Mouse (Mus musculus) C2C12 (cell line): ENCODE data around the gene Simc1. TPM values are rescaled to one million over a fixed set of nuclear protein-coding genes. Genes with fewer than 3 reads are reported as not detected.

Source experiments
- H3K27me3 ChIP-seq: one replicate; pipeline ENCODE4 v1.6.1; 2011; ENCODE audit not compliant: control insufficient read depth, insufficient read depth, insufficient read length
- H3K36me3 ChIP-seq: one replicate; pipeline ENCODE4 v1.6.1; 2011; ENCODE audit not compliant: control insufficient read depth, insufficient read depth
- H3K4me3 ChIP-seq: one replicate; pipeline ENCODE4 v1.5.1; 2011; ENCODE audit warnings: mild to moderate bottlenecking, control low read depth; ENCODE audit not compliant: poor library complexity, insufficient read depth, severe bottlenecking
- H3K79me2 ChIP-seq: one replicate; pipeline ENCODE4 v1.6.1; 2011; ENCODE audit not compliant: control insufficient read depth, insufficient read depth
- H3K79me3 ChIP-seq: one replicate; pipeline ENCODE4 v1.6.1; 2011; ENCODE audit warnings: low read depth, control low read depth
- H3ac ChIP-seq: one replicate; pipeline ENCODE3; 2011; ENCODE audit warnings: low read depth; ENCODE audit not compliant: control insufficient read depth, insufficient read length
- CEBPB ChIP-seq: IDR thresholded peaks from one replicate; pipeline ENCODE4 v1.6.1; 2011; ENCODE audit warnings: low read depth, mild to moderate bottlenecking, control low read depth, moderate library complexity
- CTCF ChIP-seq: IDR thresholded peaks from one replicate; pipeline ENCODE4 v1.5.1; 2011; ENCODE audit not compliant: control insufficient read depth, insufficient read depth, insufficient read length
- FOSL1 ChIP-seq: IDR thresholded peaks from one replicate; pipeline ENCODE4 v1.8.0; 2011; ENCODE audit warnings: mild to moderate bottlenecking, low read length; ENCODE audit not compliant: poor library complexity, insufficient read depth, severe bottlenecking
- MAX ChIP-seq: IDR thresholded peaks from one replicate; pipeline ENCODE4 v1.6.1; 2011; ENCODE audit warnings: mild to moderate bottlenecking, control low read depth
- MYOD1 ChIP-seq: IDR thresholded peaks from one replicate; pipeline ENCODE4 v1.6.1; 2011; ENCODE audit warnings: low read depth; ENCODE audit not compliant: control insufficient read depth, insufficient read length
- MYOG ChIP-seq: IDR thresholded peaks from one replicate; pipeline ENCODE4 v1.6.1; 2011; ENCODE audit not compliant: control insufficient read depth, insufficient read length; ENCODE audit errors: extremely low read depth
- USF1 ChIP-seq: IDR thresholded peaks from one replicate; pipeline ENCODE4 v1.6.1; 2011; ENCODE audit warnings: low read depth, mild to moderate bottlenecking, control low read depth, moderate library complexity
- polyA plus RNA-seq: library from polyadenylated mRNA; unstranded; fragments of >200 nt; fragmentation: generic; extraction: Trizol; gene quantifications from one replicate; pipeline ENCODE4 v1.2.1, GENCODE M21; 2012; ENCODE audit warnings: missing spikeins

Gene Simc1
- polyA plus RNA-seq, 1 experiment, result 6.6 TPM

GRCm38 (mm10) chr13:54521181-54521580, 17.6 kb downstream of the Simc1 start:
- no peaks in the 10 kb centered on the region for H3K79me2 ChIP-seq
- H3K36me3 ChIP-seq, result peaks cover 25% of the 10 kb centered on the region
- no peak overlapping the region for H3K4me3 ChIP-seq
- no peak overlapping the region for H3ac ChIP-seq
- H3K27me3 ChIP-seq, result no peaks in the 10 kb centered on the region
- peaks cover 2% of the 10 kb centered on the region for H3K79me3 ChIP-seq
- TF ChIP-seq MYOD1, result no peak
- TF ChIP-seq CTCF, result no peak
- TF ChIP-seq MAX, result no peak
- TF ChIP-seq MYOG, result no peak
- TF ChIP-seq FOSL1, result no peak
- no peak for TF ChIP-seq CEBPB

GRCm38 (mm10) chr13:54527140-54527539, 23.6 kb downstream of the Simc1 start:
- no peak overlapping the region for H3ac ChIP-seq
- TF ChIP-seq MAX (no peak), CEBPB (no peak), MYOD1 (no peak), MYOG (no peak), FOSL1 (no peak), CTCF (no peak), USF1 (peak; percentile 95)
- H3K79me2 ChIP-seq, result peaks cover 4% of the 10 kb centered on the region
- H3K79me3 ChIP-seq, result peaks cover 2% of the 10 kb centered on the region
- no peaks in the 10 kb centered on the region for H3K27me3 ChIP-seq
- no peak overlapping the region for H3K4me3 ChIP-seq
- H3K36me3 ChIP-seq, result peaks cover 61% of the 10 kb centered on the region

GRCm38 (mm10) chr13:54532134-54532533, 28.6 kb downstream of the Simc1 start:
- H3ac ChIP-seq, result no peak overlapping the region
- no peak for TF ChIP-seq CTCF
- TF ChIP-seq MYOD1, result no peak
- TF ChIP-seq MAX, result no peak
- peaks cover 2% of the 10 kb centered on the region for H3K79me3 ChIP-seq
- peaks cover 4% of the 10 kb centered on the region for H3K79me2 ChIP-seq
- H3K27me3 ChIP-seq, result no peaks in the 10 kb centered on the region
- H3K36me3 ChIP-seq, result peaks cover 70% of the 10 kb centered on the region
- no peak overlapping the region for H3K4me3 ChIP-seq

- Histone ChIP-seq H3ac (no peak overlapping the region), H3K79me3 (no peaks in the 10 kb centered on the region), H3K79me2 (no peaks in the 10 kb centered on the region), H3K27me3 (no peaks in the 10 kb centered on the region), H3K4me3 (no peak overlapping the region), H3K36me3 (peaks cover 60% of the 10 kb centered on the region)
- no peak for TF ChIP-seq USF1
- TF ChIP-seq MYOD1, result no peak
- TF ChIP-seq FOSL1, result no peak
- no peak for TF ChIP-seq MAX
- TF ChIP-seq CTCF, result no peak
- no peak for TF ChIP-seq MYOG
- TF ChIP-seq CEBPB, result no peak
These were observed 44.5 kb downstream of the Simc1 start for GRCm38 (mm10) chr13:54548036-54548435.

- no peak overlapping the region for H3ac ChIP-seq
- no peaks in the 10 kb centered on the region for H3K79me3 ChIP-seq
- no peak for TF ChIP-seq CTCF
- no peak for TF ChIP-seq FOSL1
- TF ChIP-seq USF1, result no peak
- no peak for TF ChIP-seq MAX
- TF ChIP-seq CEBPB, result no peak
- no peak for TF ChIP-seq MYOD1
- TF ChIP-seq MYOG, result no peak
- H3K36me3 ChIP-seq, result peaks cover 87% of the 10 kb centered on the region
- H3K79me2 ChIP-seq, result no peaks in the 10 kb centered on the region
- no peaks in the 10 kb centered on the region for H3K27me3 ChIP-seq
- no peak overlapping the region for H3K4me3 ChIP-seq
These were observed 52.6 kb downstream of the Simc1 start for GRCm38 (mm10) chr13:54556176-54556575.

- H3K79me3 ChIP-seq, result no peaks in the 10 kb centered on the region
- H3K27me3 ChIP-seq, result no peaks in the 10 kb centered on the region
- peaks cover 5% of the 10 kb centered on the region for H3K79me2 ChIP-seq
- H3K4me3 ChIP-seq, result no peak overlapping the region
- TF ChIP-seq USF1 (no peak), MYOG (no peak), CTCF (no peak), CEBPB (no peak), FOSL1 (no peak), MYOD1 (no peak), MAX (no peak)
- H3ac ChIP-seq, result no peak overlapping the region
- peaks cover 80% of the 10 kb centered on the region for H3K36me3 ChIP-seq
These were observed 53.2 kb downstream of the Simc1 start for GRCm38 (mm10) chr13:54556796-54557195.
